Mouse (Mus musculus): ENCODE results near the gene Gsto2. TPM values are rescaled to one million over a fixed set of nuclear protein-coding genes. Genes with fewer than 3 reads are reported as not detected.
A peak's percentile ranks its signal among the peaks of the same experiment; 100 is the strongest.

The Gsto2 gene
- polyA plus RNA-seq, 1 experiment from 2014 or later = 2.1 TPM

DNA sequence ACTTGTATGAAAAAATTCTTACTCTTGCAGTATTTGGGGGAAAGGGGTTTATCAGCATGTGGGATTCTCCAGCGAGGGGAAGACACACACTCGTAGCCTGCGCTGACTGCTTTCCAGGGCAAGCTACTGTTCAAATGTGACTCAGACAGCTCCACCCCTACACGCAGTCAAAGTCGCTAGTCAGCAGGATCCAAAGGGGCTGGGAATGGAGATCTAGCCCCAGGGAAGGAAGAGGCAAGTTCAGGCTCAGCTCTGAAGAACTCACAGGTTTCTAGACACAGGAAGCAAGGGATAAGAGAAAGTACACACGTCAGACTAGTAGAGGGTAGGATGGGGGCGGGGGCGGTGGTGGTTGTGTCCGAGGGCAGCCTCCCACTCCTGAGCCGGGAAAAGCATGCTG, 35.2 kb downstream of the Gsto2 start:
- no peak for ATAC-seq (ENCODE audit: low read depth)
- no peaks in the 10 kb centered on the region for H3K9me3 ChIP-seq (ENCODE audit: control insufficient read depth, low read length)
- no peaks in the 10 kb centered on the region for H3K27me3 ChIP-seq (ENCODE audit: control insufficient read depth, insufficient read depth, low read length)
- WGBS = 93% methylated on average over 10 of the region's 10 CpGs
- H3K4me3 ChIP-seq (ENCODE audit: low read depth, low read length) = no peak overlapping the region
- no peak overlapping the region for H3K9ac ChIP-seq (replicated peaks; ENCODE audit: low read depth, low read length)
- no peak overlapping the region for H3K4me2 ChIP-seq (ENCODE audit: low read depth, low read length)
- no peak overlapping the region for H3K27ac ChIP-seq (ENCODE audit: low read depth, low read length)
- H3K36me3 ChIP-seq (ENCODE audit: control insufficient read depth, insufficient read depth, low read length) = no peaks in the 10 kb centered on the region
- H3K4me1 ChIP-seq (ENCODE audit: control insufficient read depth, insufficient read depth, low read length) = no peaks in the 10 kb centered on the region

DNA sequence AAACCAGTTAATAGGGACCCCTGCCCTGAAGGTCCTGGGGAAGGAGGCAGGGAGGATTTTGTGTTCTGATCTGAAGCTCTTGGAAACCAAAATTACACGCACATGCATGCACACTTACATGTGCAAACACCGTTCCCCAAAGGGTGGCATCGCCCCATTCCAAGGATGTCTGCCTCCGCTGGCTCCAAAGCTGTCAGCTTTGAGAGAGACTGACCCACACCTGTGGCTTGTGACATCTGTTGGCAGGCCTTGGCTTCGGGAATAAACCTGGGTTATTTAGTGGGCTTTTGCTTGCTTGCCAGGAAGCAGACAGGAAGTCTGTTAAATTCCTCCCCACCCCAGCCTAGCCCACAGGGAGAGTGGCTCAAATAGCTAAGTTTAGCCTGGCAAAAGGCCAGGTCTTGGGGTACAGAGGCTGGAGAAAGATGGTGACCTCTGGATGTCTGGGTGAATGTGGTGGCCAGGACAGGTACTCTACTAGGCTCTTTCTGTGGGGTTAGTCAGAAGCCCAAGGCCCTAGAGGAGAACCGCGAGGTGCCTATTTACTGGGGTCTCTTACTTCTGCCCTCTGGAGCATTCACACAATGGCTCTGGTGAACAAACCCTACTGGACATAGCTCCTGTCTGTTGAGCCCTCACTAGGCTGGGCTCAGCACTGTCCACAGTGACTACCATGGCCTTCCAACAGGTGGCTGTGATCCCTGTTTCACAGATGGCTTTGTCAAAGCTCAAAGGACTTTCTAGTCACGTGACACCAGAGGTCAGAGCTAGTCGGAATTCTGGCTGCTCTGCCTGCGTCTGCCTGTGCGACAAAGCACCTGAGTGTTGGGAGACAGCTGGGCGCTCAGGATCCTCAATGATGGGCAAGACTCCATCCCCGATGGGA, 37.2 kb downstream of the Gsto2 start:
- Histone ChIP-seq H3K4me1 (ENCODE audit: control insufficient read depth, insufficient read depth, low read length) (no peaks in the 10 kb centered on the region), H3K36me3 (ENCODE audit: control insufficient read depth, insufficient read depth, low read length) (no peaks in the 10 kb centered on the region), H3K27ac (ENCODE audit: low read depth, low read length) (no peak overlapping the region), H3K9me3 (ENCODE audit: control insufficient read depth, low read length) (no peaks in the 10 kb centered on the region), H3K27me3 (ENCODE audit: control insufficient read depth, insufficient read depth, low read length) (no peaks in the 10 kb centered on the region), H3K9ac (replicated peaks; ENCODE audit: low read depth, low read length) (no peak overlapping the region), H3K4me3 (ENCODE audit: low read depth, low read length) (no peak overlapping the region), H3K4me2 (ENCODE audit: low read depth, low read length) (no peak overlapping the region)
- 0 out of 2 replicates have a peak, but pooled peaks have one; percentile 9 for ATAC-seq (ENCODE audit: low read depth)
- WGBS = 77% methylated on average over 13 of the region's 13 CpGs

DNA sequence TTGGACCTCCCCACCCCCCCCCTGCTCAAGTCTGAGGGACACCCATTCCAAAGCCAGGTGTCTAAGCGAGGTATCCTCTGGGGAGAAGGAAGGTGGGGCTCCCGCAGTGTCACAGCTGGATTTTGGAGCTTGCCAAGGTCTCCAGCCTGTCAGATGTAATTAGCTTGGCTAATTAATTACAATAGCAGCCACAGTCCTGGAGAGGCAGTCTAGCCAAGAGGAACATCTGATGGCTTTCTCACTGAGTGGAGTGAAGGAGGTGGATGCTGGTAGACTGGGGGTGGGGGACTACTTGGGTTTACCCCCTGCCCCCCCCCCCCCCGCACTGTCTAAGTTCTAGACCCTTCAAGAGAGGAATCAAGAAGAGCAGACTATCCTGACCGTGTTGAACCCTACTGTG, 38.3 kb downstream of the Gsto2 start:
- H3K9me3 ChIP-seq (ENCODE audit: control insufficient read depth, low read length) = no peaks in the 10 kb centered on the region
- no peaks in the 10 kb centered on the region for H3K4me1 ChIP-seq (ENCODE audit: control insufficient read depth, insufficient read depth, low read length)
- no peaks in the 10 kb centered on the region for H3K27me3 ChIP-seq (ENCODE audit: control insufficient read depth, insufficient read depth, low read length)
- no peak for ATAC-seq (ENCODE audit: low read depth)
- no peak overlapping the region for H3K4me3 ChIP-seq (ENCODE audit: low read depth, low read length)
- H3K27ac ChIP-seq (ENCODE audit: low read depth, low read length) = no peak overlapping the region
- no peak overlapping the region for H3K4me2 ChIP-seq (ENCODE audit: low read depth, low read length)
- H3K9ac ChIP-seq (replicated peaks; ENCODE audit: low read depth, low read length) = no peak overlapping the region
- 60% methylated on average over 4 of the region's 4 CpGs for WGBS
- no peaks in the 10 kb centered on the region for H3K36me3 ChIP-seq (ENCODE audit: control insufficient read depth, insufficient read depth, low read length)

DNA sequence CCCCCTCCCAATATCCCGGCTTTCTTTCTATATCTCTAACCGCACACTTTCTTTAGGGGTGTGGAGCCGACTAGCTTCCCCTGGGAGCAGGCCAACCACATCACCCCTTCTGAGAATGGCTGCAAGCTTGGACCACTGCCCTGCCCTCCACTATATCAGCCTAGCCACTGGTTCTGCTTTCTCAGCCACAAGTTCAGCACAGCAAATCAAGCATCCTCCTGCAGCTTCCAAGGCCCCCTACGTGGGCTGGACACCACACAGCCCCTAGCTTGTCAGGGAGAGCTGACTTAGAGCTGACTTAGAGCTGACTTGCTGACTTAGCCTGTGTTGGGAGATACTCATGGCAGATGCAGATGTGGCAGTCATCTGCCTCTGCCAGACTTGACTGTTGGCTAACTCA, 39.7 kb downstream of the Gsto2 start:
- Histone ChIP-seq H3K4me1 (ENCODE audit: control insufficient read depth, insufficient read depth, low read length) (peaks cover 6% of the 10 kb centered on the region; the same call in 1 of the 2 replicates), H3K36me3 (ENCODE audit: control insufficient read depth, insufficient read depth, low read length) (no peaks in the 10 kb centered on the region), H3K27me3 (ENCODE audit: control insufficient read depth, insufficient read depth, low read length) (no peaks in the 10 kb centered on the region), H3K4me3 (ENCODE audit: low read depth, low read length) (no peak overlapping the region), H3K9me3 (ENCODE audit: control insufficient read depth, low read length) (no peaks in the 10 kb centered on the region), H3K9ac (replicated peaks; ENCODE audit: low read depth, low read length) (no peak overlapping the region), H3K27ac (ENCODE audit: low read depth, low read length) (no peak overlapping the region), H3K4me2 (ENCODE audit: low read depth, low read length) (no peak overlapping the region)
- WGBS = 78% methylated on average over 4 of the region's 4 CpGs
- ATAC-seq (ENCODE audit: low read depth) = no peak

DNA sequence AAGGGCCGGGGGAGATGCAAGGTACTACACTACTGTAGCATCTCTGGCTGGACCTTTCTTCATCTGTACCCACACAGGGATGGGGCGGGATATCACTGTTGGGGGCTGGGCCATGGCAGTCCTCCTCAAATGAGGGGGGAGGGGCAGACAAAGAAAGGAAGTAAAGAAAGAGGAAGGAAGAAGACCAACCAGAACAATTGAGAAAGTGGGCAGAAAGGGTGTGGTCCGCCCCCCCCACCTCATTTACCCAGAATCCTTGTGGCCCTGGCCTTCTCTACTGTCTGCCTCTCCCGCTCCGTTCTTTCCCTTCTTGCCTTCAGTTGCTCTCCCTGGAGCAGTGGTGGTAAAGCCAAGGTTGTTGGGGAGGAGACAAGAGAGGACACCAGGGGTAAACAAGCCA, 40.3 kb downstream of the Gsto2 start:
- Histone ChIP-seq H3K9ac (replicated peaks; ENCODE audit: low read depth, low read length) (no peak overlapping the region), H3K27me3 (ENCODE audit: control insufficient read depth, insufficient read depth, low read length) (no peaks in the 10 kb centered on the region), H3K4me3 (ENCODE audit: low read depth, low read length) (no peak overlapping the region), H3K9me3 (ENCODE audit: control insufficient read depth, low read length) (no peaks in the 10 kb centered on the region), H3K4me2 (ENCODE audit: low read depth, low read length) (no peak overlapping the region), H3K4me1 (ENCODE audit: control insufficient read depth, insufficient read depth, low read length) (peaks cover 6% of the 10 kb centered on the region; the same call in 1 of the 2 replicates), H3K27ac (ENCODE audit: low read depth, low read length) (no peak overlapping the region), H3K36me3 (ENCODE audit: control insufficient read depth, insufficient read depth, low read length) (no peaks in the 10 kb centered on the region)
- no peak for ATAC-seq (ENCODE audit: low read depth)
- WGBS = 93% methylated on average over 5 of the region's 5 CpGs

DNA sequence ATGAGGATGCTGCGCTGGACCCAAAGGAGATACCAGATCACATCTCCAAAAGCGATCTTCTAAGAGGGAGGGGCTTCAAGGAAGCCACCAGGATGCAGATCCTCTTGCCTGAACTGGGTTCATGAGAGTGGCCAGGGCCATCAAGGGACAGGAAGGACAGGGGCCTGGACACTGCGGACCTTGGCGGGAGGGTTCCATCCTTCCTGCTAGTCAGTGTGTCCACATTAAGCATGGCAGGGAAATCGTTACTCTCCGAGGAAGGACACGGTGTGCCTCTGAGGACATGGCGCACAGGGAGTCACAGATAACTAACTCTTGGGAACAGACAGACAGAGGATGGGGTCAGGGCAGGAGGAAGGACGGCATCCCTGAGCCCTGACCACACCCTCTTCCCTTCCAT, 42.3 kb downstream of the Gsto2 start:
- no peak overlapping the region for H3K9ac ChIP-seq (replicated peaks; ENCODE audit: low read depth, low read length)
- no peak overlapping the region for H3K27ac ChIP-seq (ENCODE audit: low read depth, low read length)
- H3K4me3 ChIP-seq (ENCODE audit: low read depth, low read length) = no peak overlapping the region
- H3K36me3 ChIP-seq (ENCODE audit: control insufficient read depth, insufficient read depth, low read length) = no peaks in the 10 kb centered on the region
- WGBS = 93% methylated on average over 9 of the region's 9 CpGs
- H3K4me2 ChIP-seq (ENCODE audit: low read depth, low read length) = no peak overlapping the region
- H3K4me1 ChIP-seq (ENCODE audit: control insufficient read depth, insufficient read depth, low read length) = peaks cover 6% of the 10 kb centered on the region; the same call in 1 of the 2 replicates
- ATAC-seq (ENCODE audit: low read depth) = no peak
- no peaks in the 10 kb centered on the region for H3K27me3 ChIP-seq (ENCODE audit: control insufficient read depth, insufficient read depth, low read length)
- no peaks in the 10 kb centered on the region for H3K9me3 ChIP-seq (ENCODE audit: control insufficient read depth, low read length)

DNA sequence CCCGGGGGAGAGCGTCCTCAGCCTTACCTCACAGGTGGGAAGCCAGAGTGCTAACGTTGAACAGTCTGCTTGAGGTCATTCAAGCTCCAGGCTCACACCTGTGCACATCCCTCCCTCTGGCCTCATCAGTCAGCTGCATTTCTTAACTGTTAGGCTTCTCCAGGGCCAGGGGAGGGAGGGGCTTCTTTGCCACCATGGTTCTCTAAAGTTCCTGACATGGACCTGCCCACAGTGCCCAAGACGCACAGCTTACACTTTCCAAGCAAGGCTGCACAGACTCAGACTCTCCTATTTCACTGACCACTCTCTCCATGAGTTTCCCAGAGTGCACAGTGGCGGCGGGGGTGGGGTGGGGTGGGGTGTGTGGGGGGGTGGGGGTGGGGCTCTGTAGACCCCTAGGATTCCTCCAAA, 43.6 kb downstream of the Gsto2 start:
- ATAC-seq (ENCODE audit: low read depth) = peak; percentile 57
- no peak overlapping the region for H3K4me3 ChIP-seq (ENCODE audit: low read depth, low read length)
- H3K9ac ChIP-seq (replicated peaks; ENCODE audit: low read depth, low read length) = peak overlapping the region; percentile 21; the same call in 1 of the 2 replicates

DNA sequence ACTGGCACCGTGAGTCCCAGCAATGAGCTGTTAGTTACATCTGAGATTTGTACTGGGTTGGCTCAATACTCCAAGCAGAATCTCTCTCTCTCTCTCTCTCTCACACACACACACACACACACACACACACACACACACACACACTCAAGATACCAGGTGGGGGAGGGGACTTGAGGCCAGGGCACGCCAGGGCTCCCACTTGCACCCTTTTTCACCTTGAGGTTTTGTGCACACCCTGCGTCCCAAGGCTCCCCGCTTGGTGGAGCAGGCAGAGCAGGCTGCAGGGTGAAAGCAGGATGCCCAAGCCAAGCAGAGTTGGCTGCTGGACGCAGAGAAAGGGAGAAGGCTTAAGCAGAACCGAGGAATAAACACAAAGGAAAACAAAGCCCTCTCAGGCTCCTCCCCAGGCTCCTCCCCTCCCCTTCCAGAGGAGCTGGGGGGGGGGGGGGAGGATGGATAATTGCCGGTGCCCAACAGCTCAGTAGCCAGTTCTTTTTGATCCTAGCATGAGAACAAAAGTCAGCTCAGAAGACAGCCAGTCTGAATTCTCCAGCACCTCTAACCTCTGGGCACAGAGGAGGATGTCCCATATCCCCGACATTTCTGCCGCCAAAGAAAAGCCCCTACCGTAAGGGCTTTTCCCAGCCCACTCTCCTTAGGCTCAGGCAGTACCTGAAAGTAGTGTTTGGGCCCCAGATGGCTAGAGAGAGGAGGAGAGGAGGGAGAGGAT, 44.2 kb downstream of the Gsto2 start:
- H3K4me2 ChIP-seq (ENCODE audit: low read depth, low read length) = peak overlapping the region; percentile 49
- H3K4me3 ChIP-seq (ENCODE audit: low read depth, low read length) = peak overlapping the region; percentile 18
- peak; percentile 81 for ATAC-seq (ENCODE audit: low read depth)
- H3K4me1 ChIP-seq (ENCODE audit: control insufficient read depth, insufficient read depth, low read length) = peaks cover 6% of the 10 kb centered on the region; the same call in 1 of the 2 replicates
- H3K9ac ChIP-seq (replicated peaks; ENCODE audit: low read depth, low read length) = peak overlapping the region; percentile 65
- 0% methylated on average over 10 of the region's 10 CpGs for WGBS
- no peaks in the 10 kb centered on the region for H3K27me3 ChIP-seq (ENCODE audit: control insufficient read depth, insufficient read depth, low read length)
- H3K27ac ChIP-seq (ENCODE audit: low read depth, low read length) = peak overlapping the region; percentile 95
- H3K9me3 ChIP-seq (ENCODE audit: control insufficient read depth, low read length) = no peaks in the 10 kb centered on the region
- H3K36me3 ChIP-seq (ENCODE audit: control insufficient read depth, insufficient read depth, low read length) = no peaks in the 10 kb centered on the region

More for the DNA sequence above, 43.6 kb downstream of the Gsto2 start:
- H3K4me2 ChIP-seq (ENCODE audit: low read depth, low read length) = peak overlapping the region; percentile 49; the same call in 1 of the 2 replicates
- no peaks in the 10 kb centered on the region for H3K9me3 ChIP-seq (ENCODE audit: control insufficient read depth, low read length)
- peak overlapping the region; percentile 95 for H3K27ac ChIP-seq (ENCODE audit: low read depth, low read length)
- no peaks in the 10 kb centered on the region for H3K36me3 ChIP-seq (ENCODE audit: control insufficient read depth, insufficient read depth, low read length)
- H3K4me1 ChIP-seq (ENCODE audit: control insufficient read depth, insufficient read depth, low read length) = peaks cover 6% of the 10 kb centered on the region; the same call in 1 of the 2 replicates
- 26% methylated on average over 6 of the region's 6 CpGs for WGBS
- H3K27me3 ChIP-seq (ENCODE audit: control insufficient read depth, insufficient read depth, low read length) = no peaks in the 10 kb centered on the region

Measured in neural tube, embryonic 14.5 days (tissue).